Comparison of ENCODE assay signal across 8 mouse cellular contexts in the genomic region with DNA sequence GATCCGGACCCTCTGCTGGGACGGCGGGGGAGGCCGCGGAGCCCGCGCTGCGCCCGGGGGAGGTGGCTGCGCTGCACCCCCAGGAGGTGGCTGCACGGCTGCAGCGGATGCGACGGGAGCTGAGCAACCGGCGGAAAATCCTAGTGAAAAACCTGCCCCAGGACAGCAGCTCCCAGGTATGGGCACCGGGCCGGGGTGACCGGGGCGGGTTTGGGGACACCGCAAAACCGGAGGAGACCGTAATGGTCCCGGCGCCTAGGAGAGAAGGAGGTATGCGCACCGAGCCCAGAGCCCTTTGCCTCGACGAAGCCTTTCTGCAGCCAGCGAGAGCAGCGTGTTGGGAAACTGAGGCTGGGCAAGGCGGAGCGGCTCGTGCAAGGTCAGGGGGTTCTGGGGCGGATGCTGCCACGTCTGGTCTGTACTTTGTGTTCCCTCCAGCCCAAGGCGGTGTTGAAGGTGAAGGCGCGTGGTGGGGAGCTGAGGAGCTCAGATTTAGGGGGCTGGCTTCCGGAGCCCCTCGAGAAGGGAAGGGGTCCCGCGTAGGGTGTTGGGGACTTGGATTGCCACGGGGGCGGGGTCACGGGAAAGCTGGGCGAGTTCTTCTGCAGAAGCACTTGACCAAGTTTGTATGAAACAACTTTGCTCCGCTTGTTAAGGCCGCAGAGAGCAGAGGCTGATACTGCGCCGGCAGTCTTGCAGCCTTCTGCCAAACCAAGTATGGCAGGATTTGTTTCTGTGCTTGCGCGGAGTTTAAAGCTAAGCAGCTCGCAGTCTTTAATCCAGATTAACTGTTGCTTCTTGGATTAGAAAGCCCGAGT. TPM values are rescaled to one million over a fixed set of nuclear protein-coding genes. Genes with fewer than 3 reads are reported as not detected.
DNase-seq lines count a peak whose midpoint lies in the region; ATAC-seq lines count a peak whose summit lies in the region.

No protein-coding gene starts in this region.

- H3K27me3 ChIP-seq in hindbrain, embryonic 15.5 days = no peaks in the 10 kb centered on the region
- H3K27me3 ChIP-seq in limb, embryonic 10.5 days (ENCODE audit: low read depth, poor library complexity, severe bottlenecking) = peaks cover 17% of the 10 kb centered on the region
- H3K27me3 ChIP-seq in midbrain, embryonic 11.5 days (ENCODE audit: control insufficient read depth, insufficient read depth, low read length) = no peaks in the 10 kb centered on the region; the same call in 1 of the 2 replicates
- H3K27me3 ChIP-seq in stomach, embryonic 14.5 days (ENCODE audit: control insufficient read depth, insufficient read depth, low read length) = no peaks in the 10 kb centered on the region

- peak overlapping the region; percentile 97 for H3K4me2 ChIP-seq in hindbrain, embryonic 15.5 days
- H3K4me2 ChIP-seq in midbrain, embryonic 11.5 days = peak overlapping the region; percentile 88
- peak overlapping the region; percentile 89 for H3K4me2 ChIP-seq in stomach, embryonic 14.5 days (replicated peaks; ENCODE audit: low read depth, low read length)

- H3K4me3 ChIP-seq in hindbrain, embryonic 15.5 days = peak overlapping the region; percentile 87
- H3K4me3 ChIP-seq in limb, embryonic 10.5 days = peak overlapping the region; percentile 88
- H3K4me3 ChIP-seq in midbrain, embryonic 11.5 days (ENCODE audit: low read depth, low read length) = peak overlapping the region; percentile 80
- H3K4me3 ChIP-seq in stomach, embryonic 14.5 days (ENCODE audit: low read depth, low read length) = peak overlapping the region; percentile 85

- H3K9me3 ChIP-seq in hindbrain, embryonic 15.5 days = no peaks in the 10 kb centered on the region
- no peaks in the 10 kb centered on the region for H3K9me3 ChIP-seq in limb, embryonic 10.5 days (replicated peaks)
- H3K9me3 ChIP-seq in midbrain, embryonic 11.5 days (ENCODE audit: control insufficient read depth, low read length) = no peaks in the 10 kb centered on the region
- no peaks in the 10 kb centered on the region for H3K9me3 ChIP-seq in stomach, embryonic 14.5 days (ENCODE audit: control insufficient read depth, low read depth, low read length)

- 1% methylated on average over 54 of the region's 55 CpGs for WGBS in hindbrain, embryonic 15.5 days
- under 1% methylated on average over 55 of the region's 55 CpGs for WGBS in limb, embryonic 10.5 days
- 1% methylated on average over 47 of the region's 55 CpGs for WGBS in midbrain, embryonic 11.5 days
- WGBS in stomach, embryonic 14.5 days = 1% methylated on average over 55 of the region's 55 CpGs

- peak overlapping the region; percentile 35; the same call in 1 of the 2 replicates for H3K27ac ChIP-seq in hindbrain, embryonic 15.5 days (replicated peaks)
- peak overlapping the region; percentile 90 for H3K27ac ChIP-seq in limb, embryonic 10.5 days
- H3K27ac ChIP-seq in midbrain, embryonic 11.5 days (ENCODE audit: low read depth, low read length) = no peak overlapping the region
- H3K27ac ChIP-seq in stomach, embryonic 14.5 days (ENCODE audit: low read length) = peak overlapping the region; percentile 81; the same call in 1 of the 2 replicates

- H3K4me1 ChIP-seq in hindbrain, embryonic 15.5 days (replicated peaks) = peaks cover 14% of the 10 kb centered on the region
- peaks cover 14% of the 10 kb centered on the region for H3K4me1 ChIP-seq in limb, embryonic 10.5 days
- H3K4me1 ChIP-seq in midbrain, embryonic 11.5 days (ENCODE audit: control insufficient read depth, insufficient read depth, low read length) = peaks cover 5% of the 10 kb centered on the region
- H3K4me1 ChIP-seq in stomach, embryonic 14.5 days (ENCODE audit: control insufficient read depth, insufficient read depth, low read length) = 0 out of 2 replicates have a peak, but pooled peaks cover 3% of the 10 kb centered on the region

- DNase-seq in ZHBTc4 (ENCODE audit: low read depth, low spot score) = peak; percentile 57
- DNase-seq in cerebellum, adult 9-11 months = peak; percentile 7
- DNase-seq in frontal cortex, postnatal 25 days (ENCODE audit: low spot score in 2 of 2) = peak; percentile 9 to 14
- peak; percentile 83 for DNase-seq in limb, embryonic 10.5 days (ENCODE audit: low spot score)
- peak; percentile 97 for DNase-seq in midbrain, embryonic 11.5 days (ENCODE audit: low spot score, missing footprints)
- DNase-seq in spleen, postnatal 14 days (ENCODE audit: low spot score in 2 of 2) = no peak

- ATAC-seq in hindbrain, embryonic 15.5 days (ENCODE audit: low FRiP score, low read depth) = peak; percentile 72
- ATAC-seq in midbrain, embryonic 11.5 days (ENCODE audit: low FRiP score) = peak; percentile 70
- peak; percentile 78 for ATAC-seq in stomach, embryonic 14.5 days (ENCODE audit: insufficient number of reproducible peaks, insufficient read depth, low FRiP score, low read depth)

- H3K9ac ChIP-seq in hindbrain, embryonic 15.5 days = peak overlapping the region; percentile 75
- peak overlapping the region; percentile 83 for H3K9ac ChIP-seq in midbrain, embryonic 11.5 days (ENCODE audit: low read length)
- H3K9ac ChIP-seq in stomach, embryonic 14.5 days (replicated peaks; ENCODE audit: low read depth, low read length) = peak overlapping the region; percentile 60

- H3K36me3 ChIP-seq in hindbrain, embryonic 15.5 days = no peaks in the 10 kb centered on the region
- H3K36me3 ChIP-seq in limb, embryonic 10.5 days = no peaks in the 10 kb centered on the region
- H3K36me3 ChIP-seq in midbrain, embryonic 11.5 days (ENCODE audit: control insufficient read depth, insufficient read depth, low read length) = no peaks in the 10 kb centered on the region
- no peaks in the 10 kb centered on the region for H3K36me3 ChIP-seq in stomach, embryonic 14.5 days (ENCODE audit: control insufficient read depth, insufficient read depth, low read length)

RNA-seq across cellular contexts. Expression of gene Raver2, which starts 0.6 kb away (rescaled TPM):
- 4.9 and 5.8 TPM in 2 replicates for polyA plus RNA-seq in hindbrain, embryonic 15.5 days (2015; fragmentation: Nextera tagmentation; extraction: Ambion mirVana)
- polyA plus RNA-seq in limb, embryonic 10.5 days (2016; fragmentation: Nextera tagmentation; extraction: Ambion mirVana) = 6.3 and 8.0 TPM in 2 replicates
- 12.4 and 13.5 TPM in 2 replicates for polyA plus RNA-seq in midbrain, embryonic 11.5 days (2014; fragmentation: Nextera tagmentation; extraction: Ambion mirVana)
- polyA plus RNA-seq in stomach, embryonic 14.5 days (2014; fragmentation: Nextera tagmentation; extraction: Ambion mirVana) = 19.5 and 22.5 TPM in 2 replicates

RNA-seq across cellular contexts. Expression of gene Gm10577, which starts 48.9 kb away (rescaled TPM):
- not detected in 2 replicates for polyA plus RNA-seq in hindbrain, embryonic 15.5 days (2015; fragmentation: Nextera tagmentation; extraction: Ambion mirVana)
- not detected in 2 replicates for polyA plus RNA-seq in limb, embryonic 10.5 days (2016; fragmentation: Nextera tagmentation; extraction: Ambion mirVana)
- polyA plus RNA-seq in midbrain, embryonic 11.5 days (2014; fragmentation: Nextera tagmentation; extraction: Ambion mirVana) = not detected in 2 replicates
- not detected in 2 replicates for polyA plus RNA-seq in stomach, embryonic 14.5 days (2014; fragmentation: Nextera tagmentation; extraction: Ambion mirVana)

Comparison
In these comparisons a context has a peak if more than half of its experiments do, and no peak if none do; other contexts are left out.
1. DNase-seq: peak in ZHBTc4 (single experiment), cerebellum, adult 9-11 months (single experiment), frontal cortex, postnatal 25 days (2 of 2), limb, embryonic 10.5 days (single experiment) and midbrain, embryonic 11.5 days (single experiment); none in spleen, postnatal 14 days (0 of 2).
2. Peak in every context shown above with its lines, with median percentiles within 50 percentile points of each other: ATAC-seq, H3K4me2 ChIP-seq, H3K4me3 ChIP-seq and H3K9ac ChIP-seq.